Mouse (Mus musculus) spleen, postnatal 36 days (tissue): ENCODE results near the gene Gm17027.
"Not testable (repeated sequence)": the region's sequence is repeated elsewhere in the genome, so short reads cannot be mapped to it uniquely, and the experiment has no call there.

Experiments used
- DNase-seq, 2 experiments: peaks; one replicate each; pipeline ENCODE4 v3.0.0; 2022; ENCODE audit warnings: low spot score in 2 of 2, mixed read lengths in 1 of 2

Gene Gm17027

DNA sequence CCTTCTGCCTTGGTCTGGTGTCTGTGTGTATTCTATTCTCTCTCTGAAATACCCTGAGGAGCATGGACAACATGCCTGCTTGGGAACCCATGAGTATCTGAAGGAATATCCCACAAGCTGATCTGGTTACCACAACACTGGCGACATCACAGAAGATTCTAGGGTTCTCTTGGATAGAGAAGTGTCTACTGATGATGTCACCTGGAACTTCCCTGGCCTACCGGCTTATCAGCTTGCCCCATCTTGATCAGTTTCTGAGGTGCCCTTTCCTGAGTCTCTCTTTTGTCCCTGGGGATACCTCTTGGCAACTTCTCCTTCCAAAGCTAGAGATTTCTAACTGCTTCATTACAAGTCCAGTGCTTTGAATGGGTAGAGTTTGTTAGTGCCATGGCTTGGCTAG, at the start of gene Gm17027:
Gene Gm17027, minus strand, starts transcription at position 101 of the 400 bp plus-strand sequence.
- not testable (repeated sequence) for DNase-seq

DNA sequence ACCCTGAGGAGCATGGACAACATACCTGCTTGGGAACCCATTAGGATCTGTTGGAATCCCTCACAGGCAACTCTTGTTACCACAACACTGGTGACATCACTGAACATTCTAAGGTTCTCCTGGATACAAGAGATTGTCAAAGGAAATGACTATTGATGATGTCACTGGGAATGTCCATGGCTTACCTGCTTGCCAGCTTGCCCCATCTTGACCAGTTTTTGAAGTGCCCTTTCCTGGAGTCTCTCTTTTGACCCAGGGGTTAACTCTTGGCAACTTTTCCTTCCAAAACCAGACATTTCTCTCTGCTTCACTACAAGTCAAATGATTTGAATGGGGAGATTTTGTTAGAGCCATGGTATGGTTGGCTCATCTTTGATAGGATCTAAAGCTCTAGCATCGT, 28.3 kb upstream of the Gm17027 start, which contains the start of gene Gm3573:
Gene Gm3573, minus strand, starts transcription at position 101 of the 400 bp plus-strand sequence.
- not testable (repeated sequence) for DNase-seq

DNA sequence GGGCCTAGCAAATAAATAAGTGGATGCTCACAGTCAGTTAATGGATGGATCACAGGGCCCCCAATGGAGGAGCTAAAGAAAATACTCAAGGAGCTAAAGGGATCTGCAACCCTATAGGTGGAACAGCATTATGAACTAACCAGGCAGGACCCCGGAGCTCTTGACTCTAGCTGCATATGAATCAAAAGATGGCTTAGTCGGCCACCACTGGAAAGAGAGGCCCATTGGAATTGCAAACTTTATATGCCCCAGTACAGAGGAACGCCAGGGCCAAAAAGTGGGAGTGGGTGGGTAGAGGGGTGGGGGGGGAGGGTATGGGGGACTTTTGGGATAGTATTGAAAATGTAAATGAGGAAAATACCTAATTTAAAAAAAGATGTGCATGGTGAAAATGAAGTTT, 21.5 kb upstream of the Gm17027 start:
- DNase-seq, result not testable (repeated sequence)

DNA sequence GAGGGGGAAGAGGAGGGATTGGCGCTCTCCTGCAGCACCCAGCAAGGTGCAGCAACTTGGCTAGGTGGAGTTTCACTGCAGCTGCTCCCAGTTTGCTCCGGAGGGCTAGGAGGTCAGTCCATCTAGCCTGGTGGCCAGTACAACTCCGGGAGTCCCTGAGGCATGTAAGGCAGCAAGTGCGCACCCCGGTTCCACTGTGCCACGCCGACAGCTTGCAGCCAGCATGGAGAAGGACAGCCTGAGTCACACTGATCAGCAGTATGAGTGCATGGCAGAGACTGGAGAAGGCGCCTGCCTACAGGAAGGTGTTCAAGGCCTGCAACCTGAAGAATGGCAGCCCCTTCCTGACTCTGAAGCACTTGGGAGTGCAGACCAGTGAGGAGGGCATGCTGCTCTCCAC, 27.9 kb downstream of the Gm17027 start:
- DNase-seq, result not testable (repeated sequence)

DNA sequence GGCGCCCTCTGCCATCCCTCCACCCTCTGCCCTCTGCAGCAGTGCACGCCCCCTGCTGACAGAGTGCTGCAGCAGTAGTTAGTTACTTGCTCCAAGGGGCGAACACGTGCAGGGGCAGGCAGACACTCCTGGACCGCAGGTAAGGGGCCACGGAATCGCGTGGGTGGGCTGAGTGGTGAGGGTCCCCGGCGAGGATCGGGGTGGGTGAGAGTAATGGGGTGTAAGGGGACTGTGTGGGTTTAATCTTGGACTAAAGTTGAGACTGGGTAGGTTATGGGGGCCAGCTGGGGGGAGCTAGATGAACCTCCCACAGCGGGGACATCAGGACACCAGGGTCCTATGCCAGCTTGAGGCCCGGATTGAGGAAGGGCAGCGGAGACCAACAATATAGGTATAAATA, 28.6 kb downstream of the Gm17027 start:
- not testable (repeated sequence) for DNase-seq

DNA sequence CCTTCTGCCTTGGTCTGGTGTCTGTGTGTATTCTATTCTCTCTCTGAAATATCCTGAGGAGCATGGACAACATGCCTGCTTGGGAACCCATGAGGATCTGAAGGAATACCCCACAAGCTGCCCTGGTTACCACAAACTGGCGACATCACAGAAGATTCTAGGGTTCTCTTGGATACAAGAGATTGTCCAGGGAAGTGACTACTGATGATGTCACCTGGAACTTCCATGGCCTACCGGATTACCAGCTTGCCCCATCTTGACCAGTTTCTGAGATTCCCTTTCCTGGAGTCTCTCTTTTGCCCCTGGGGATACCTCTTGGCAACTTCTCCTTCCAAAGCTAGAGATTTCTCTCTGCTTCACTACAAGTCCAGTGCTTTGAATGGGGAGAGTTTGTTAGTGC, 45.2 kb downstream of the Gm17027 start, which contains the start of gene Gm7951:
Gene Gm7951, minus strand, starts transcription at position 101 of the 400 bp plus-strand sequence.
- not testable (repeated sequence) for DNase-seq
